Mouse (Mus musculus) bone marrow macrophage, adult 2 months (primary cell): ENCODE data around the gene Ezh1. TPM values are rescaled to one million over a fixed set of nuclear protein-coding genes. Genes with fewer than 3 reads are reported as not detected.

ENCODE experiments used
- H3K27ac ChIP-seq: 2 replicates; pipeline ENCODE4 v1.5.1; 2012; ENCODE audit warnings: low read depth, low read length; ENCODE audit not compliant: insufficient read depth
- H3K4me1 ChIP-seq: 2 replicates; pipeline ENCODE4 v1.6.1; 2012; ENCODE audit warnings: low read length; ENCODE audit not compliant: control insufficient read depth, insufficient read depth
- H3K4me3 ChIP-seq: 2 replicates; pipeline ENCODE4 v1.5.1; 2012; ENCODE audit warnings: mild to moderate bottlenecking, low read length, moderate library complexity; ENCODE audit not compliant: insufficient read depth
- CTCF ChIP-seq: IDR thresholded peaks from 2 replicates; pipeline ENCODE4 v1.5.1; 2012; ENCODE audit warnings: low read depth, mild to moderate bottlenecking, low read length, moderate library complexity
- POLR2A ChIP-seq: IDR thresholded peaks from 2 replicates; pipeline ENCODE4 v1.6.1; 2012; ENCODE audit warnings: mild to moderate bottlenecking, low read depth, low read length, borderline replicate concordance
- polyA plus RNA-seq: library from polyadenylated mRNA; stranded (reverse); fragments of >200 nt; gene quantifications from 2 replicates; pipeline ENCODE4 v1.2.4, GENCODE M21; 2012; ENCODE audit not compliant: missing spikeins, insufficient read depth, insufficient read length

Ezh1 gene
- polyA plus RNA-seq, 1 experiment = 52.5 TPM

DNA sequence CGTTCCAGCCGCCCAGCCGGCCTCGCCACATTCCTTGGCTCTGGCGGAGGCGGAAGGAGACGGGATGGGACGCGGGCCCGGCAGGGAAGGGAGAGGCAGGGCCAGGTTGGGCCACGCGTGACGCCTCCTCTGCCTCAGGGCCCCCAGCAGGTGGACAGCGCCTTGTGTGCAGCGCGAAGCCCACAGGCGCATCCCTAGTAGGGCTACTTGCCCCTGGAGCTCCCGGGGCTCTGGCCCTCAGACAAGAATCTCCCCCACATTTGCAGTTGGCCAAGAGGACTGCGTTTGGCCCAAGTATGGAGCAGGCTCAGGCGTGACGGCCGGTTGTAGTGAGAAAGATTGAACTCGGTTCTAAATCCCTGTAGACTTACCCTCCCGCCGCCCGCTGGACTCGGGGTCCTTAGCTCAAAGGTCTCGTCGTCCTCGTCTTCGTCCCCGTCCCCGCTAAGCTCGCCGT lies 55.9 kb downstream of the Ezh1 start, which contains the start of gene Cntnap1:
Gene Cntnap1, plus strand, starts transcription at position 170 of the 457 bp plus-strand sequence.
- Histone ChIP-seq H3K4me1 (peaks cover 32% of the 10 kb centered on the region), H3K27ac (no peak within 1 kb of the TSS), H3K4me3 (peak within 1 kb of the TSS; percentile 66)
- TF ChIP-seq CTCF = no peak
- no peak for TF ChIP-seq POLR2A

- TF ChIP-seq CTCF = no peak
- no peak for TF ChIP-seq POLR2A
- peaks cover 32% of the 10 kb centered on the region for H3K4me1 ChIP-seq
- H3K4me3 ChIP-seq = peak overlapping the region; percentile 66
- H3K27ac ChIP-seq = no peak overlapping the region
Observed at GRCm38 (mm10) chr11:101169301-101170107, 56.8 kb downstream of the Ezh1 start.

- peaks cover 28% of the 10 kb centered on the region for H3K4me1 ChIP-seq
- TF ChIP-seq POLR2A (no peak), CTCF (no peak)
- no peak overlapping the region for H3K27ac ChIP-seq
- no peak overlapping the region for H3K4me3 ChIP-seq
Observed at GRCm38 (mm10) chr11:101168301-101168980, 57.8 kb downstream of the Ezh1 start.

- H3K4me1 ChIP-seq = peaks cover 23% of the 10 kb centered on the region
- no peak overlapping the region for H3K4me3 ChIP-seq
- TF ChIP-seq CTCF = no peak
- TF ChIP-seq POLR2A = no peak
- H3K27ac ChIP-seq = no peak overlapping the region
Observed at GRCm38 (mm10) chr11:101167963-101168300, 58.3 kb downstream of the Ezh1 start.

DNA sequence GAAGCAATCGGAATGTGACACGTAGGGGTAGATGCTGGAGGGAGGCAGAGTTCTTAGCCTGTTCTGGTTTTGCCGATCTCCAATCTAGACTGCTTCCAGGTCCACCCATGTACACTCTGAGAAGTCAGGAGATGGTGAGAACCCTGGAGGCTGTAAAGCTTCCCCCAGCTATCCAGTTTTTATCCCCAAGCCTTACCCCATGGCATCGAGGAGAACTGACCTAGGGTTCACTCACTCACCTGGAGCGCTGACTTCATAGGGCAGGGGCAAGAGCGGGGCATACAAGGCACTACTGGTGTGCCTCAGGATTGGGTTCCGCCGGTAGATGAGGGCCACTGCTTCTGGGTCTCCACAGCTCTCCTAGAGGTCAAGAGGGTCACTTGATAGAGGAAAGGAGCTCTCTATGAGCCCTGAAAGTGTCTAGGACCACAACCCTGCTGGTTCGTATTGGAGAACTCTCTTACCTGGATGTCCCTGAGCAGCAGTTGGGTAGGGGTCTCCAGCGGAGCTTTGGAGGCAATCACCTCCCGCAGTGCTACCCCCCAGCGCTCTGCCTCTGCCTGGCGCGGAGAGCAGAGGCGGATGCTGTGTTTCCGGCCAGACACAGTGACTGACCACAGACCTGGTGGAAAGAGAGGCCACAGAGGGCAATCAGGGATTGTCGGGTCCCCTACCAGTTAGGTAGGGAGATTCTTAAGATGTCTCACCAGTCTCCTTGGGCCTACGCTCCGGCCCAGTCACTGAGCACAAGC lies 58.9 kb downstream of the Ezh1 start:
- Histone ChIP-seq H3K4me3 (no peak overlapping the region), H3K27ac (no peak overlapping the region), H3K4me1 (peaks cover 20% of the 10 kb centered on the region)
- TF ChIP-seq CTCF = no peak
- TF ChIP-seq POLR2A = no peak

DNA sequence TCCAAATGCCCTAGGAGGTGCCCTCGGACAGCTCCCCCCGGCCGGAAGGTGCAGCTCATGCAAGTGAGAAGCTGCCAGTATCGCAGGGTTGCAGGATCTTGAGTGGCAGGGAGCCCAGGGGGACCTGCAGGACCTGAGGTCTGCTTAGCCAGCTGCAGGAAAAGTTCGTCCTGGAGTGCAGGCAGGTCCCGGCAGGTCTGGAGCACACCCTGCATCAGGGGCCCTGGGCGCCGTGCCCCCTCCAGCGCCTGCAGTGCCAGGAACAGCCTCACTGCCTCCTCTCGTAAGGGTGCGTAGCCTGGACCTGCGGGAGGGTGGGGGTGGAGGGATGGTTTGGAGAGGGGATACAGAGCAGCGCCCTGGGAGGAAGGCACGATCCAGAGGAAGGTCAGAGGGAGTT lies 59.9 kb downstream of the Ezh1 start:
- no peak overlapping the region for H3K4me3 ChIP-seq
- peaks cover 18% of the 10 kb centered on the region for H3K4me1 ChIP-seq
- TF ChIP-seq CTCF (no peak), POLR2A (no peak)
- no peak overlapping the region for H3K27ac ChIP-seq

DNA sequence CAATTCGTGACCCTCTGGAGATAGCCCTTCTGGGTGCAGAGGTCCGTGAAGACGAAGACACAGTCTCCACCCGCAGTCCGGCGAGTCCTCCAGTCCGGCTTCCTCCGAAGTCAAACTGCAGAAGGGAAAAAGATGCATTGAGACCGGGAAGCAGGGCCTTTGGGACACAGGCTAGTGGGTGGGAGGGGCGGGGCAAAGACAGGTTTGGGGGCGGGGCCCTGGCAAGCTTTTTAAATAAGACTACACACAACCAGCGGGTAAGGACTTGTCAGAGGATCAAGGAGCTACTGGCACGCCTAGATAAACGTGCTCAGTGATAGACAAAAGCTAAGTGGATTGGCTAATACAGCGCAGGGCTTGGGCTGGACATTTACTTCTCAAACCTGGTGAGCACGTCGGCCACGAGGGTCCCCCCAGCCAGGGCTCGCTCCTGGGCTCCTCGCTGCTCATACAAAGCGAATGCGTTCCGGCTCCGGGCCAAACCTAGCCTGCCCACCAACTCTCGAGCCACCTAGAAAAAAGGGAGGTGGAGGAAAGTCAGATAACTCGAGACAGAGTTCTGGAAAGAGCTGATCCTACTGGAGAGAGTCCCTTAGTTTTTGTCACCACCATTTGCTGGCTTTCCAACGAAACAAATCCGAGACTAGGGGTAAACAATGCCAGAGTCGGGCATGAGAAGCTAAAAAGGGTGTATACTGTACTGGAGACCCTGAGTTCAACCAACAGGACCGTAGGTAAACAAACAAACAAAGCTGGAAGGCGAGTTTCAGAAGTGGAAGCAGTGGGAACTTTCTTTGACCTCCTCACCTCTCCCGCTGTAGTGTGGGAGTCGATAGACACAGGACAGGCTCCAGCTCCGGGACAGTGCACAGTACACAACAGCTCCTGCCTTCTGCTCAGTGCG lies 61.3 kb downstream of the Ezh1 start:
- TF ChIP-seq POLR2A (no peak), CTCF (peak; percentile 5; the same call in 1 of the 2 replicates)
- peak overlapping the region; percentile 32; the same call in 1 of the 2 replicates for H3K4me3 ChIP-seq
- H3K4me1 ChIP-seq = peaks cover 18% of the 10 kb centered on the region
- no peak overlapping the region for H3K27ac ChIP-seq

- H3K4me3 ChIP-seq = peak overlapping the region; percentile 19
- peaks cover 15% of the 10 kb centered on the region for H3K4me1 ChIP-seq
- TF ChIP-seq CTCF (no peak), POLR2A (no peak)
- H3K27ac ChIP-seq = no peak overlapping the region
Observed at GRCm38 (mm10) chr11:101164351-101164665, 62.0 kb downstream of the Ezh1 start.
